Mouse (Mus musculus): Measurements from ENCODE around the gene Sod3. TPM values are rescaled to one million over a fixed set of nuclear protein-coding genes. Genes with fewer than 3 reads are reported as not detected.

Gene Sod3
- polyA plus RNA-seq (2011; ENCODE audit: insufficient read depth, insufficient read length, low read depth, missing spikeins) = 0.27 and 0.29 TPM in 2 replicates

DNA sequence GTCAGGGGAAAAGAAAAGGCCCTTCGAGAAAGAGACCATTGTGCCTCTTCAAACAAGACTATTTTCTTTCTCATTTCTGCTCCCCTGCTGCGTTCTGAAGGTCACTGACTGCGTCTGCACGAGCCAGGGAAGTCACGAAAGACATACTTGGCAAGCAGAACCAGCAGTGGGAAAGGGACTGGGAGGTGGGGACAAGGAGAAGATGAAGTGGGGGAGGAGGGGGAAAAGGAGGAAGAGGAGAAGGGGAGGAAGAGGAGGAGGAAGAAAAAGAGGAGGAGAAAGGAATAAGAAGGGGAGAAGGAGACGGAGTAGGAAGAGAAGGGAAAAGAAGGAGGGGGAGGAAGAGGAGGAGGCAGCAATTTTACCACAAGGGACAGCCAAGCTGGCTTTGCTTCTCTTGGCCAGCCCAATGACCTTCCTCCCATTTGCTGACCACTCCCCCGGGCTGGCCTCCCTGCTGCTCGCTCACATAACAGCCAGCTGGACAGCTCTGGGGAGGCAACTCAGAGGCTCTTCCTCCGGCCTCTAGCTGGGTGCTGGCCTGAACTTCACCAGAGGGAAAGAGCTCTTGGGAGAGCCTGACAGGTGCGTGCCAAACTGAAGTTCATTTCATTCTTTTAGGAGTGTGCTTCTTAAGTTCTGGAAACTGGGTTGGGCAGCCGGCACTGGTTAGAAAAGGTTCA, at the start of gene Sod3:
TSS of gene Sod3 (plus strand) at position 324 of the 683 bp plus-strand sequence.
- TF ChIP-seq CTCF (IDR thresholded peaks at IDR 0.05; ENCODE audit: low read depth, low read length) = no peak
- TF ChIP-seq POLR2A (IDR thresholded peaks at IDR 0.05; ENCODE audit: insufficient read depth, low read length) = no peak
- no peak for TF ChIP-seq EP300 (IDR thresholded peaks at IDR 0.05; ENCODE audit: insufficient read depth, low read depth, low read length)
- Histone ChIP-seq H3K36me3 (ENCODE audit: control insufficient read depth, insufficient read depth, low read length, poor library complexity, severe bottlenecking) (no peaks in the 10 kb centered on the region), H3K27ac (ENCODE audit: insufficient read depth, low read length) (no peak within 1 kb of the TSS), H3K4me1 (ENCODE audit: control insufficient read depth, insufficient read depth, low read length) (no peaks in the 10 kb centered on the region), H3K27me3 (ENCODE audit: control insufficient read depth, insufficient read depth, low read length, poor library complexity, severe bottlenecking) (no peaks in the 10 kb centered on the region), H3K9me3 (replicated peaks; ENCODE audit: control insufficient read depth, insufficient read depth, low read length, poor library complexity, severe bottlenecking) (no peaks in the 10 kb centered on the region), H3K9ac (ENCODE audit: low read depth, poor library complexity, severe bottlenecking) (no peak within 1 kb of the TSS), H3K4me3 (ENCODE audit: low read depth, low read length) (no peak within 1 kb of the TSS)

DNA sequence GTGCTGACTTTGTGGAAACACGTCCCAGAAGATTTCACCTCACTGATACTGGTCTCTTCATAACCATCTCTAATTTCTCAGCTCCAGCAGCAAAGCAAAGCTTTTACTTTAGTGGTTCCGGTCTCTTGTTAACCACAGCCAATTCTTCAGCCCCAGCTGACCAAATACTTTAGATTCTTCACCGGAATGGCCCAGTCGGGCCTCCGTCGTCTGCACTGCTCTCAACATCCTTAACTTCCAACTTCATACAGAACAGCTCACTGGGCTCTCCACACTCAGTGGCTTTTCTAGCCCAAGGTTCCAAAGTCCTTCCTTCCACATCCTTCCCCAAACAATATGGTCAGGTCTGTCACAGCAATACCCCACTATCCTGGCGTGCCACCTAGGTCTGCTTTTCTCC, 46.7 kb upstream of the Sod3 start:
- Histone ChIP-seq H3K4me3 (ENCODE audit: low read depth, low read length) (no peak overlapping the region), H3K27me3 (ENCODE audit: control insufficient read depth, insufficient read depth, low read length, poor library complexity, severe bottlenecking) (no peaks in the 10 kb centered on the region), H3K4me1 (ENCODE audit: control insufficient read depth, insufficient read depth, low read length) (no peaks in the 10 kb centered on the region), H3K9me3 (replicated peaks; ENCODE audit: control insufficient read depth, insufficient read depth, low read length, poor library complexity, severe bottlenecking) (no peaks in the 10 kb centered on the region; the same call in 1 of the 2 replicates), H3K9ac (ENCODE audit: low read depth, poor library complexity, severe bottlenecking) (no peak overlapping the region), H3K27ac (ENCODE audit: insufficient read depth, low read length) (no peak overlapping the region), H3K36me3 (ENCODE audit: control insufficient read depth, insufficient read depth, low read length, poor library complexity, severe bottlenecking) (no peaks in the 10 kb centered on the region)
- TF ChIP-seq CTCF (IDR thresholded peaks at IDR 0.05; ENCODE audit: low read depth, low read length) (no peak), EP300 (IDR thresholded peaks at IDR 0.05; ENCODE audit: insufficient read depth, low read depth, low read length) (no peak), POLR2A (IDR thresholded peaks at IDR 0.05; ENCODE audit: insufficient read depth, low read length) (no peak)

DNA sequence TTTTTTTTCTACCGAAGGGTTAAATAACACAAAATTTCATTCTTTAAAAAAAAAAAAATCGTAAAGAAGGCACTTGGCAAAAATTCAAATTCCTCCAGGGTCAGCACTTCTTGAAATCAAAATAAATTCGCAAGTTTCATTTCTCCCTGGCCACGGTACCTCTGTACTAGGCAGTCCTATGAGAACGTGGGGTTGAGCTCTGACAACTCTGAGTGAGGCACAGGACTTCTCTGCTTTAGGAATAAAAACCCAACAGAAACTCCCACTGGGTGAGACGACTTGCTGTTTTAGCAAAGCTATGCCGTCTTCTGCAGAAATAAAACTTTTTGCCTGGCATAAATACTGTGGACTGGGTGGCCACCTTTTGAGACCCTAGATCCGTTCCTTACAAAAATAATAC, 44.1 kb upstream of the Sod3 start:
- Histone ChIP-seq H3K9ac (ENCODE audit: low read depth, poor library complexity, severe bottlenecking) (no peak overlapping the region), H3K4me3 (ENCODE audit: low read depth, low read length) (no peak overlapping the region), H3K9me3 (replicated peaks; ENCODE audit: control insufficient read depth, insufficient read depth, low read length, poor library complexity, severe bottlenecking) (no peaks in the 10 kb centered on the region; the same call in 1 of the 2 replicates), H3K36me3 (ENCODE audit: control insufficient read depth, insufficient read depth, low read length, poor library complexity, severe bottlenecking) (no peaks in the 10 kb centered on the region), H3K27ac (ENCODE audit: insufficient read depth, low read length) (no peak overlapping the region), H3K27me3 (ENCODE audit: control insufficient read depth, insufficient read depth, low read length, poor library complexity, severe bottlenecking) (no peaks in the 10 kb centered on the region), H3K4me1 (ENCODE audit: control insufficient read depth, insufficient read depth, low read length) (no peaks in the 10 kb centered on the region)
- TF ChIP-seq POLR2A (IDR thresholded peaks at IDR 0.05; ENCODE audit: insufficient read depth, low read length) (no peak), CTCF (IDR thresholded peaks at IDR 0.05; ENCODE audit: low read depth, low read length) (no peak), EP300 (IDR thresholded peaks at IDR 0.05; ENCODE audit: insufficient read depth, low read depth, low read length) (no peak)

DNA sequence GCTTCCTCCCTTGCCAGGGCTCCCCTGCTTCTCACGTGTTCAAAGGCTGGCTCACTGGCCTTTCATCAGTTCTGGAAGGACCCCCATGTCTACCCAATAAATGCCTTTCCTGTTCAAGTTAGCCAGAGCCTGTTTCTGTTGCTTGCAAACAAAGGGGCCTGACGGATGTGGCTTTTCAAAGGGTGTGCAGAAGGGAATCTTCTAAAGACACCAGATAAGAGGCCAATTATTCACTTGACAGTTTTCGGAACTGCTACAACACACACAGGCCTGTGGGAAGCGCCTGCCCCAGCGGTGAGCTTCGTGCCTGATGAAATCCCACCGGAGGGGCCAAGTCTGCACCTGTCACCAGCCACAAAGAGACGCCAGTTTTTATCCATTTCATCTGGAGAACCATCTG, 31.5 kb upstream of the Sod3 start:
- Histone ChIP-seq H3K9me3 (replicated peaks; ENCODE audit: control insufficient read depth, insufficient read depth, low read length, poor library complexity, severe bottlenecking) (no peaks in the 10 kb centered on the region), H3K4me1 (ENCODE audit: control insufficient read depth, insufficient read depth, low read length) (no peaks in the 10 kb centered on the region), H3K36me3 (ENCODE audit: control insufficient read depth, insufficient read depth, low read length, poor library complexity, severe bottlenecking) (no peaks in the 10 kb centered on the region), H3K9ac (ENCODE audit: low read depth, poor library complexity, severe bottlenecking) (no peak overlapping the region), H3K27ac (ENCODE audit: insufficient read depth, low read length) (no peak overlapping the region), H3K27me3 (ENCODE audit: control insufficient read depth, insufficient read depth, low read length, poor library complexity, severe bottlenecking) (no peaks in the 10 kb centered on the region; the same call in 1 of the 2 replicates), H3K4me3 (ENCODE audit: low read depth, low read length) (no peak overlapping the region)
- no peak for TF ChIP-seq POLR2A (IDR thresholded peaks at IDR 0.05; ENCODE audit: insufficient read depth, low read length)
- TF ChIP-seq EP300 (IDR thresholded peaks at IDR 0.05; ENCODE audit: insufficient read depth, low read depth, low read length) = no peak
- no peak for TF ChIP-seq CTCF (IDR thresholded peaks at IDR 0.05; ENCODE audit: low read depth, low read length)

DNA sequence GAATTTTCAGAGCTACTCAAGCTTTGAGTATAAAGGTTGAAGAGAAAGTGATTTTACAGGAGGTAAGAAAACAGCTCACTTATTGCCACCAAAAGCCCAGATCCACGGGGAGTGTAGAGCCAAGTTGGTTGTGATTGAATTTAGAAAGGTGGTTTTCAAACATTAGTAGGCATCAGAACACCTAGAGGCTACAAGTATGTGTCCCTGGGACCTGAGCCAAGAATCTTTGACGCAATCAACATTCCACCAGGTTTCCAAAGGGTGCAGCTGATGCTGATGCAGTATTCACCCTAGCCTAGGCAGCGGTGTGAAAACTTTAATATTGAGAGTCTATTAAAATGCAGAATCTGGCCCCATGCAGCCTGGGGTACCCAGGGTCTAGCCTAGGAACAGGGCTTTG, 28.0 kb upstream of the Sod3 start:
- Histone ChIP-seq H3K36me3 (ENCODE audit: control insufficient read depth, insufficient read depth, low read length, poor library complexity, severe bottlenecking) (no peaks in the 10 kb centered on the region), H3K4me1 (ENCODE audit: control insufficient read depth, insufficient read depth, low read length) (no peaks in the 10 kb centered on the region), H3K27me3 (ENCODE audit: control insufficient read depth, insufficient read depth, low read length, poor library complexity, severe bottlenecking) (no peaks in the 10 kb centered on the region; the same call in 1 of the 2 replicates), H3K27ac (ENCODE audit: insufficient read depth, low read length) (no peak overlapping the region), H3K9me3 (replicated peaks; ENCODE audit: control insufficient read depth, insufficient read depth, low read length, poor library complexity, severe bottlenecking) (no peaks in the 10 kb centered on the region), H3K9ac (ENCODE audit: low read depth, poor library complexity, severe bottlenecking) (no peak overlapping the region), H3K4me3 (ENCODE audit: low read depth, low read length) (no peak overlapping the region)
- TF ChIP-seq POLR2A (IDR thresholded peaks at IDR 0.05; ENCODE audit: insufficient read depth, low read length) (no peak), EP300 (IDR thresholded peaks at IDR 0.05; ENCODE audit: insufficient read depth, low read depth, low read length) (no peak), CTCF (IDR thresholded peaks at IDR 0.05; ENCODE audit: low read depth, low read length) (no peak)

DNA sequence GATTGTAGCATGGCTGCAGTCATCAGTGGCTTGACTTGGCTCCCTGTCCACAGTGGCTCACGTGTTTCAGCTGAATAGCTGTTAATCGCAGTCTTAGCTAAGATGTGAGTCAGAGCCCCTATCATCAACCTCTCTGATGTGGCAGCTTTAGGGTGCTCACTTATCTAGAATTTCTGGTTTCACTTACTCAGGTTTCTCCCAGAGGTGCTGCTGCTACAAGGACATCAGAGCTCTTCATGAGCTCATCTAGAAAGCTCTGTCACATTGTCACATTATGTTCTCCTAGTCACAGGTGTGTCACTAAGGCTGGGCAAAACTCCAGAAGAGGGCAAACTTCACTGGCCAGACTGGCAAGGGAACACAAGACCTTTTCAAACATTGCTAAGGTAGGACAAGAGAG, 24.5 kb upstream of the Sod3 start:
- TF ChIP-seq EP300 (IDR thresholded peaks at IDR 0.05; ENCODE audit: insufficient read depth, low read depth, low read length) (no peak), CTCF (IDR thresholded peaks at IDR 0.05; ENCODE audit: low read depth, low read length) (no peak), POLR2A (IDR thresholded peaks at IDR 0.05; ENCODE audit: insufficient read depth, low read length) (no peak)

More for the DNA sequence above, 24.5 kb upstream of the Sod3 start:
- H3K4me3 ChIP-seq (ENCODE audit: low read depth, low read length) = no peak overlapping the region
- no peak overlapping the region for H3K9ac ChIP-seq (ENCODE audit: low read depth, poor library complexity, severe bottlenecking)
- H3K36me3 ChIP-seq (ENCODE audit: control insufficient read depth, insufficient read depth, low read length, poor library complexity, severe bottlenecking) = no peaks in the 10 kb centered on the region
- H3K27ac ChIP-seq (ENCODE audit: insufficient read depth, low read length) = no peak overlapping the region
- H3K4me1 ChIP-seq (ENCODE audit: control insufficient read depth, insufficient read depth, low read length) = no peaks in the 10 kb centered on the region
- H3K27me3 ChIP-seq (ENCODE audit: control insufficient read depth, insufficient read depth, low read length, poor library complexity, severe bottlenecking) = no peaks in the 10 kb centered on the region
- H3K9me3 ChIP-seq (replicated peaks; ENCODE audit: control insufficient read depth, insufficient read depth, low read length, poor library complexity, severe bottlenecking) = no peaks in the 10 kb centered on the region

Measured in ES-Bruce4 (cell line).